Mouse (Mus musculus) small intestine, adult 2 months (tissue): Measurements from ENCODE around the gene Cel. TPM values are rescaled to one million over a fixed set of nuclear protein-coding genes. Genes with fewer than 3 reads are reported as not detected.

Experiments used
- H3K27ac ChIP-seq: fragments of 200-500 bp; 2 replicates; pipeline ENCODE4 v1.5.1; 2012; ENCODE audit warnings: low read depth, low read length, control low read depth, inconsistent platforms; ENCODE audit not compliant: insufficient read depth
- H3K27me3 ChIP-seq: fragments of 200-500 bp; 2 replicates; pipeline ENCODE4 v1.6.1; 2012; ENCODE audit warnings: mild to moderate bottlenecking, moderate library complexity, low read length, inconsistent platforms; ENCODE audit not compliant: control insufficient read depth, insufficient read depth
- H3K36me3 ChIP-seq: fragments of 200-500 bp; 2 replicates; pipeline ENCODE4 v1.6.1; 2012; ENCODE audit warnings: mild to moderate bottlenecking, low read length, control low read depth, inconsistent platforms; ENCODE audit not compliant: control insufficient read depth, insufficient read depth
- H3K4me1 ChIP-seq: fragments of 200-500 bp; 2 replicates; pipeline ENCODE4 v1.6.1; 2012; ENCODE audit warnings: low read length, inconsistent platforms, mixed read lengths; ENCODE audit not compliant: control insufficient read depth, insufficient read depth, insufficient read length
- H3K4me3 ChIP-seq: fragments of 200-500 bp; 2 replicates; pipeline ENCODE4 v1.5.1; 2012; ENCODE audit warnings: low read depth, mild to moderate bottlenecking, control low read depth, inconsistent platforms, low read length, moderate library complexity
- CTCF ChIP-seq: fragments of 200-500 bp; IDR thresholded peaks from 2 replicates; pipeline ENCODE4 v1.5.1; 2012; ENCODE audit warnings: low read depth, mild to moderate bottlenecking, control low read depth, inconsistent platforms, low read length, moderate library complexity, mixed read lengths; ENCODE audit not compliant: insufficient replicate concordance, insufficient read length; ENCODE audit errors: extremely low read depth
- POLR2A ChIP-seq: fragments of 200-500 bp; IDR thresholded peaks from 2 replicates; pipeline ENCODE4 v1.6.1; 2012; ENCODE audit warnings: low read depth, mild to moderate bottlenecking, control low read depth, inconsistent platforms, low read length, moderate library complexity
- WGBS: fragments of 180-500 bp; shearing (Covaris S2); methylation state at CpG from one replicate; pipeline ENCODE4 v1.1.7; 2018; 5-methylcytosine and 5-hydroxymethylcytosine counted together
- polyA plus RNA-seq: library from polyadenylated mRNA; depleted of rRNA; stranded (reverse); fragments of >200 nt; gene quantifications from 2 replicates; pipeline ENCODE4 v1.2.3, GENCODE M21; 2012

Cel gene
- polyA plus RNA-seq, 1 experiment: 8.8 TPM

DNA sequence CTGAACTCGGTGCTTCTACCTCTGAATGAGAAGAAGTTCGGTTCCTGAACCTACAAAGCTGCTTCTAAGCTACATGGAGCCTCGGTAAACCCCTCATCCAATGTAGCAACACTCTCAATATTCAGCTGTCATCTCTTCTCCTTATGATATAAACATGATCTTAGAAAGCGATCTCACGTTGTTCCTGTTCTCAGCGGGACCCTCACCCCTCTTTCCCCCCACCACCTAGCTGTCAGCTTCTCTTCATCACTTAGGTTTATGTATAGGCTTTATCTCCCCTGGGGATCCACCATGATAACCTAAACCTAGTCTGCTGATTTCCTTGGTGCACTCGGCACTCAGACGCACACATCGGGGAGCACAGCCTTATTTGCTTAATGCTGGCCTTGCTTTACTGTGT, 20.4 kb upstream of the Cel start, which contains the start of gene Gtf3c5:
Gene Gtf3c5, minus strand, starts transcription at position 101 of the 400 bp plus-strand sequence.
- Histone ChIP-seq H3K4me1 (peaks cover 4% of the 10 kb centered on the region; the same call in 1 of the 2 replicates), H3K36me3 (no peaks in the 10 kb centered on the region), H3K27me3 (no peaks in the 10 kb centered on the region), H3K27ac (peak within 1 kb of the TSS; percentile 51; the same call in 1 of the 2 replicates), H3K4me3 (peak within 1 kb of the TSS; percentile 99)
- 74% methylated on average over 9 of the region's 9 CpGs for WGBS
- TF ChIP-seq CTCF: no peak
- TF ChIP-seq POLR2A: no peak

DNA sequence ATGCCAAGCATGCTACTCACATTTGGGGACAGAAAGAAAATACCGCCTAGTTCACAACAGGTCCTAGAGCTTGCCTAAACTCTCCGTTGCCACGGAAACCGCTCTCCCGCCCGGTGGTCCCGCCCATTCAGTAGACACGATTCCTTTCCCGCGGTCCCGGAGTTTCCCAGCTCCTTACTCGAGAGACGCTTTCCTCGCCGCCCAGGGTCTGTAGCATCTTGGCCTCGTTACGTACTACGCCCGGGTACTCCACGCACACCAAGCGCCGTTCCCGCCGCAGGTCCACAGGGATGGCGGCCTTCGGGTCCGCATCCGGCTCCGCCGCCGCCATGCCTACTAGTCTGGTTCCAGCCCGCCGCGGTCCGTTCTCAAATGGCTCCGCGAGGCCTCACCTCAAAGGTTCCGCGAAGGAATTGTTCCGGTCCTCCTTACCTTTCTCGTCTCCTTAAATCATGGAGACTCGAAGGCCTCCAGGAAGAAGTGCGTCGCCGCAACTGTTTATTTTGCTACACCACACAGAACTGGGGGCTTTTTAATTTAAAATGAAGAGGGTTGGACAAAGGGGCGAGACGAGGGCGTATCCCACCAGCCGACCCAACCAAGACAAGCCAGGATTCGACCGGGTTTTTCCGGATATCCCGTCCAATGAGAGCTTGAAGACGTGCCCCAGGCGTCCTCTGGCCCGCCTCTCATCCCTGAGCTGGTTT, 19.6 kb upstream of the Cel start:
- TF ChIP-seq POLR2A: peak; percentile 56
- TF ChIP-seq CTCF: no peak
- H3K4me3 ChIP-seq: peak overlapping the region; percentile 99
- peak overlapping the region; percentile 51; the same call in 1 of the 2 replicates for H3K27ac ChIP-seq
- H3K4me1 ChIP-seq: peaks cover 4% of the 10 kb centered on the region; the same call in 1 of the 2 replicates
- no peaks in the 10 kb centered on the region for H3K27me3 ChIP-seq
- WGBS: under 1% methylated on average over 56 of the region's 56 CpGs
- H3K36me3 ChIP-seq: no peaks in the 10 kb centered on the region

DNA sequence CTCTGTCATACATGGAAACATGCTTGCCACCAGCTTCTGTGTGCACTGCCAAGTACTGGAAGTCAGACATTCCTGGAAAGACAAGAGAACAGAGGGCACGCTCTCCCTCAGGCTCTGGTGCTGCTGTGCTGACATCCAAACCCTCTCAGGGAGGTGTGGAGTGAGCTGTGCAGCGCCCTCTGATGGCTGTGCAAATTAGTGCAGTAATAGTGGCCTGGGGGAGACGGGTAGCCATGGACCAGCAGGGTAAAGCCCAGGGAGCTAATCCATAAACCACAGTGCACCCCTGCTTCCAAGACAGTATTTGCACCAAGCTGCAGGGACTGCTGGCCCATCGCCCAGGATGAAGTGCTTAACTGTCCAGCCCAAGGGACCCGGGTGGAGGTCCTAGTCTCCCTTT, 14.8 kb upstream of the Cel start:
- Histone ChIP-seq H3K4me3 (no peak overlapping the region), H3K4me1 (no peaks in the 10 kb centered on the region), H3K36me3 (peaks cover 29% of the 10 kb centered on the region), H3K27ac (no peak overlapping the region), H3K27me3 (no peaks in the 10 kb centered on the region)
- WGBS: 71% methylated on average over 5 of the region's 5 CpGs
- TF ChIP-seq CTCF (0 out of 2 replicates have a peak, but pooled peaks have one; percentile 43), POLR2A (no peak)

DNA sequence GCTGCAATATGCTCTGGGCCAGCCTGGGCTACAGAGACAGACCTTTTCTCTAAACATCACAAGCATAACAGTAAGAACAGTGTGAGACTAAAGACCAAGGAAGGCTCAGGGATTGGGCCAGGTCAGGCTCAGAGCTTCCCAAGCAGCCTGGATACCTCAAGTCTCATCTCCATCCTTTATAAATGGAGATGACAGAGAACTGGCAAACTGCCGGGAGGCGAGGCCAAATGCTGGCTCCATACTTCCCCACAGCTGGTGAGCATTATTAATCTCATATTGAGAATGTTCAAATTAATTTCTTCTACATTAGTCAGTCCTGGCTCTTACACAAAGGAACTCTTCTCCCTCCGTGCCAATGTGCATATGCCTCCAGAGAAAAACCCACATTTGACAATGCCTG, 13.6 kb upstream of the Cel start:
- peaks cover 40% of the 10 kb centered on the region for H3K36me3 ChIP-seq
- H3K4me3 ChIP-seq: no peak overlapping the region
- 83% methylated on average over 3 of the region's 3 CpGs for WGBS
- no peak overlapping the region for H3K27ac ChIP-seq
- no peaks in the 10 kb centered on the region for H3K4me1 ChIP-seq
- no peaks in the 10 kb centered on the region for H3K27me3 ChIP-seq
- TF ChIP-seq CTCF (no peak), POLR2A (no peak)

DNA sequence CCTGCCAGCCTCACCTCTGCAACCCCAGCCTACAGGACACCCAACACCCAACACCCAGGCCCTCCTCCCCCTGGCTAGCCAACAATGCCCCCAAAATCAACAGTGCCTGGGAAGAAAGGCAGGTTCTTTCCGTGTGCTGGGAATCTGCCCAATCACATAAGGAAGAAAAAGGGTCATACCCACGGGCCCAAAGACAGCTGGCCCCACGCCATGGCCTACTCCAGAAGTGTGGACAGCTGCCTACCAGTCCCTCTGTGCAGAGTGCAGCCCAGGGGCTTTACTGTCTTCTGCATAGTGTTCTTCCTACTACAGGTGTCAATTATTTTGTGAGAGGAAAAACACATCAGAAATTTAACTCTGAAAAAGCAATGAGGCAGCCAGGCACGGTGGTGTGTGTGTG, 12.1 kb upstream of the Cel start:
- H3K27me3 ChIP-seq: no peaks in the 10 kb centered on the region
- H3K4me3 ChIP-seq: no peak overlapping the region
- WGBS: 67% methylated on average over 4 of the region's 4 CpGs
- no peak overlapping the region for H3K27ac ChIP-seq
- H3K36me3 ChIP-seq: peaks cover 49% of the 10 kb centered on the region
- no peaks in the 10 kb centered on the region for H3K4me1 ChIP-seq
- TF ChIP-seq POLR2A (no peak), CTCF (no peak)

DNA sequence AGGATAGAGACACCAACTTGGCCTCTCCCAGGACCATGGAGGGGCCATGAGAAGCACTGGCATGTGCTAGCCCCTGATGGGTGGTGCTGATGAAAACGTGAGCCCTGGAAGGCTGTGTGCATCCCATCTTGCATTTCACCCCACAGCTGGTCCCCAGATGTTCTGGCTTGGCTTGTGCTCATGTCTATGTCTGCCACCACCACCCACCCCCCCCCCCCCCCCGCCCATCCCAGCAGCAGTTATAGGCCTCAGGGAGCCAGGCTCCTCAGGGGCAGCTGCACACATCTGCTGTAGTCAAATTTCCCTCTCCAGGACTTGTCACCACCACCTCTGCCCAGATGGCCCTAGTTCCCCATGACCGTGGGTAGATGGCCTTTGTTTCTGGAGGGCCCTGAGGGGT, 6.7 kb upstream of the Cel start:
- Histone ChIP-seq H3K27me3 (no peaks in the 10 kb centered on the region), H3K36me3 (peaks cover 54% of the 10 kb centered on the region), H3K27ac (no peak overlapping the region), H3K4me1 (no peaks in the 10 kb centered on the region), H3K4me3 (no peak overlapping the region)
- WGBS: 86% methylated on average over 2 of the region's 3 CpGs
- TF ChIP-seq POLR2A: no peak

DNA sequence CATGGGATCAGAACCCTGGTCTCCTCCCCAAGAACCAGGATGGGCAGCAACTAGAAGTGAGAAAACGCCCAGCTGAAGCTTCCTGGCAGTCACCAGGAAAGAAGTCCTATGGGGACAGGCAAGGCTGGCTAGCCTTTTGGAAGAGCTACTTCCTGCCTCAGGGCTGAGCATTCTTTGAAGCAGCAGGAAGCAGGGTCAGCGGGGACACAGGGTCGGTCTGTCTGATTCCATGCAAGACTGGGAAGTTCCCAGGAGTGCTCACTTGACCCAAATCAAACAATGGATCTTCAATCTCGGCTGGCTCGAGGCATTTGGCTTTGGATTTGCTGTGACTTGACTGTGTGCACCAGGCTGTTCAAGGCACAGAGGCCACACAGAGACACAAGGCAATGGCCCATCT, 3.3 kb upstream of the Cel start:
- Histone ChIP-seq H3K27me3 (no peaks in the 10 kb centered on the region), H3K27ac (no peak overlapping the region), H3K4me1 (no peaks in the 10 kb centered on the region), H3K36me3 (peaks cover 32% of the 10 kb centered on the region), H3K4me3 (no peak overlapping the region)
- WGBS: 71% methylated on average over 5 of the region's 5 CpGs
- TF ChIP-seq POLR2A: no peak
- no peak for TF ChIP-seq CTCF
